Mouse (Mus musculus) heart, postnatal 0 days (tissue): ENCODE data around the gene Lyrm4. TPM values are rescaled to one million over a fixed set of nuclear protein-coding genes. Genes with fewer than 3 reads are reported as not detected.

Source experiments
- ATAC-seq: fragments of 200-750 bp; cut with Nextera tagmentation; 2 replicates; pipeline ENCODE4 v1.8.0; 2017; ENCODE audit warnings: low read depth, moderate number of reproducible peaks, moderate library complexity; ENCODE audit not compliant: insufficient read depth
- DNase-seq: peaks from one replicate; pipeline ENCODE4 v3.0.0-alpha.2; 2016; ENCODE audit warnings: low spot score
- H3K27ac ChIP-seq: fragments of 300-500 bp; sonication (generic); 2 replicates; pipeline ENCODE4 v1.5.1; 2014; ENCODE audit warnings: low read depth, mild to moderate bottlenecking
- H3K27me3 ChIP-seq: fragments of 300-500 bp; sonication (generic); 2 replicates; pipeline ENCODE4 v1.6.1; 2014; ENCODE audit warnings: low read length, mixed read lengths; ENCODE audit not compliant: control insufficient read depth, insufficient read depth
- H3K36me3 ChIP-seq: fragments of 300-500 bp; sonication (generic); replicated peaks from 2 replicates; pipeline ENCODE4 v1.6.1; 2014; ENCODE audit warnings: low read length, mixed read lengths; ENCODE audit not compliant: control insufficient read depth, insufficient read depth
- H3K4me1 ChIP-seq: fragments of 300-500 bp; sonication (generic); 2 replicates; pipeline ENCODE4 v1.6.1; 2014; ENCODE audit warnings: antibody characterized with exemption; ENCODE audit not compliant: control insufficient read depth, insufficient read depth
- H3K4me2 ChIP-seq: fragments of 300-500 bp; sonication (generic); 2 replicates; pipeline ENCODE4 v1.6.1; 2014; ENCODE audit warnings: low read depth, mild to moderate bottlenecking, low read length, moderate library complexity
- H3K4me3 ChIP-seq: fragments of 300-500 bp; sonication (generic); 2 replicates; pipeline ENCODE4 v1.5.1; 2014; ENCODE audit warnings: low read depth, low read length
- H3K9ac ChIP-seq: fragments of 300-500 bp; sonication (generic); replicated peaks from 2 replicates; pipeline ENCODE4 v1.6.1; 2014; ENCODE audit warnings: low read depth, low read length, mixed read lengths
- H3K9me3 ChIP-seq: fragments of 300-500 bp; sonication (generic); replicated peaks from 2 replicates; pipeline ENCODE4 v1.6.1; 2016; ENCODE audit warnings: low read length; ENCODE audit not compliant: control insufficient read depth
- CTCF ChIP-seq: IDR thresholded peaks from 2 replicates; pipeline ENCODE4 v1.5.1; 2016; ENCODE audit warnings: antibody characterized with exemption, control low read depth, low read depth
- EP300 ChIP-seq: IDR thresholded peaks from 2 replicates; pipeline ENCODE4 v1.6.1; 2016; ENCODE audit warnings: antibody characterized with exemption, low read depth
- WGBS: fragments of 180-500 bp; shearing (Covaris S2); extraction: QIAGEN DNeasy Blood & Tissue Kit; methylation state at CpG from one replicate; pipeline ENCODE4 v1.1.7; 2014; 5-methylcytosine and 5-hydroxymethylcytosine counted together
- polyA plus RNA-seq: library from polyadenylated mRNA; unstranded; fragments of >200 nt; fragmentation: Nextera tagmentation; extraction: Ambion mirVana; gene quantifications from 2 replicates; pipeline ENCODE4 v1.2.1, GENCODE M21; 2015
- total RNA-seq: library from RNA; depleted of rRNA; stranded (reverse); fragments of >200 nt; gene quantifications from 2 replicates; pipeline ENCODE4 v1.2.3, GENCODE M21; 2014; ENCODE audit warnings: low replicate concordance

The Lyrm4 gene
- total and polyA plus RNA-seq, 2 experiments from 2014 or later: 7.7 to 29.9 TPM

DNA sequence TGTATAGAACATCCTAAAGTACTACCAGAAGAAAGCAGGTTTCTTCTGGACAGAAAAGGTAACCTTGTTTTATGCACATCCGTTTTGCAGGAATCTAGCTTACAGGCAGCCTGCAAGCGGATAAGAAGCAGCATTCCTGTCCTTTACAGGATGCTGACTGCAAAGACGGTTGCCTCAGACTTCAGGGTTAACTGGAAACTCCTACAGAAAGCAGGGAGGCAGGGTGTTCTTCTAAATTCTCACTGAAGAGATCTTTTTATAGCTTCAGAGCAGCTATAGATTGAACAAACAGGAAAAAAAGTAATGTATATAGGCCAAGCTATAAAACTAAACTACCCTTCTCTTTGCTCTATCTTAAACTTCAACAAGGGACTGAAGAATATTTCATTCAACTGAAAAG is 32.6 kb downstream of the Lyrm4 start:
- Histone ChIP-seq H3K9me3 (no peaks in the 10 kb centered on the region), H3K27me3 (no peaks in the 10 kb centered on the region), H3K9ac (no peak overlapping the region), H3K4me3 (no peak overlapping the region), H3K4me2 (no peak overlapping the region), H3K27ac (no peak overlapping the region), H3K4me1 (peaks cover 8% of the 10 kb centered on the region), H3K36me3 (peaks cover 9% of the 10 kb centered on the region)
- no peak for DNase-seq
- no peak for TF ChIP-seq EP300
- no peak for TF ChIP-seq CTCF
- ATAC-seq: no peak
- WGBS: 75% methylated on average over 3 of the region's 3 CpGs

DNA sequence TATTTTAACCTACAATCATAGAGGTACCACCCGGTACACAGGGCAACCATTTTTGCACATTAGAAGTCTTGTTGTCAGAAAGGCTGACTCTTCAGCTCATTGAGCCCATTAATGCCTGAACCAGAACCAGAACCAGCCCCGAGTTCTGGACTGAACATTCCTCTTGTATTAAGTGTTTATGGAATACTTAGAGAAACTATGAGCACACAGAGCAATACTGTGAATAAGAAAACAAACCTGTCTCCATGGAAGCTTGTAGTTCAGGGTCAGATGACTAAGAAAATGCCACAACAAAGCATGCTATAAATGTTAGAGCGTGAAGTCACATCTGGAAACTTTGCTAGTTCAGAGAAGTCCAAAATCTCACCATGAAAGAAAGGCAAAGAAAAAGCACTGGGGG is 35.7 kb downstream of the Lyrm4 start:
- no peak overlapping the region for H3K9ac ChIP-seq
- H3K9me3 ChIP-seq: no peaks in the 10 kb centered on the region
- TF ChIP-seq EP300 (no peak), CTCF (no peak)
- no peak overlapping the region for H3K27ac ChIP-seq
- peaks cover 9% of the 10 kb centered on the region; the same call in 1 of the 2 replicates for H3K36me3 ChIP-seq
- H3K27me3 ChIP-seq: no peaks in the 10 kb centered on the region
- WGBS: 87% methylated on average over 3 of the region's 3 CpGs
- no peak for ATAC-seq
- H3K4me3 ChIP-seq: no peak overlapping the region
- H3K4me2 ChIP-seq: no peak overlapping the region
- no peak for DNase-seq
- H3K4me1 ChIP-seq: peaks cover under 1% of the 10 kb centered on the region

DNA sequence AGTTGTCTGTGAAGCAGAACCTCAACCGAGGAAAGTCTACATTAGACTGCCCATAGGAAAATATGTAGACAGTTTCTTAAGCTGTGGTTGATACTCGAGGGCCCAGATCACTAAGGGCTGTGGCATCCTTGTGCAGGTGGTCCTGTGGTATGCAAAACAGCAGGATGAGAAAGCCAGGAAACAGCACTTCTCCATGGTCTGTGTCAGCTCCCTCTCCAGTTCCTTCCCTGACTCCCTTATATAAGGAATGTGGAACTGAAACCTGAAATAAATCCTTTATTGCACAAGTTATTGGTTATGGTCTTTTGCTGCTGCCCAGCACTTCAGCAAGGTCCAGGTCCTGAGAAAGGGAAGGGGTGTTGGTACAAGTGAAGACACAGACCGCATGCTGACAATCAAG is 42.8 kb downstream of the Lyrm4 start:
- Histone ChIP-seq H3K36me3 (no peaks in the 10 kb centered on the region), H3K27ac (no peak overlapping the region), H3K9me3 (no peaks in the 10 kb centered on the region), H3K4me3 (no peak overlapping the region), H3K4me1 (no peaks in the 10 kb centered on the region), H3K27me3 (no peaks in the 10 kb centered on the region), H3K9ac (no peak overlapping the region), H3K4me2 (no peak overlapping the region)
- no peak for DNase-seq
- no peak for ATAC-seq
- TF ChIP-seq EP300 (no peak), CTCF (no peak)
- 79% methylated on average over 3 of the region's 3 CpGs for WGBS

DNA sequence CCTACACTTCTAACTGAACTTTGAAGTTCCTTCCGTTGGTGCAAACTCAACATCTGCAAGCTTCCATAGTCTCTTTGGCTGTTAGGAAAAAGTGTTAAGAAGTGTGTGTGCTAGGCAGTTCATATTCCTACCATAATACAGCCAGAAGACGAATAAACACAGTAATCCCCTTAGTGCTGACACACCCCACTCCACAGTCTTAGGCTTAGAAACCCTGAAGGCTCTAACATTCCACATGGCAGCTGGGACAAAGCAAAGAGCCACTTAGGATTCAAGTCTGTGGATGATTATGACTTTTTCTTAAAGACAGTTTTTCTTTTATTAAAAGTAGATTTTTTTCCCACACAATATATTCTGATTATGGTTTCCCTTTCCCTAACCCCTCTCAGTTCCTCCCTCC is 50.6 kb downstream of the Lyrm4 start:
- WGBS: 90% methylated on average over 2 of the region's 2 CpGs
- H3K4me1 ChIP-seq: no peaks in the 10 kb centered on the region
- DNase-seq: no peak
- no peaks in the 10 kb centered on the region for H3K9me3 ChIP-seq
- H3K36me3 ChIP-seq: no peaks in the 10 kb centered on the region
- H3K27me3 ChIP-seq: no peaks in the 10 kb centered on the region
- ATAC-seq: no peak
- H3K9ac ChIP-seq: no peak overlapping the region
- H3K27ac ChIP-seq: no peak overlapping the region
- no peak overlapping the region for H3K4me2 ChIP-seq
- TF ChIP-seq EP300 (no peak), CTCF (no peak)
- H3K4me3 ChIP-seq: no peak overlapping the region

DNA sequence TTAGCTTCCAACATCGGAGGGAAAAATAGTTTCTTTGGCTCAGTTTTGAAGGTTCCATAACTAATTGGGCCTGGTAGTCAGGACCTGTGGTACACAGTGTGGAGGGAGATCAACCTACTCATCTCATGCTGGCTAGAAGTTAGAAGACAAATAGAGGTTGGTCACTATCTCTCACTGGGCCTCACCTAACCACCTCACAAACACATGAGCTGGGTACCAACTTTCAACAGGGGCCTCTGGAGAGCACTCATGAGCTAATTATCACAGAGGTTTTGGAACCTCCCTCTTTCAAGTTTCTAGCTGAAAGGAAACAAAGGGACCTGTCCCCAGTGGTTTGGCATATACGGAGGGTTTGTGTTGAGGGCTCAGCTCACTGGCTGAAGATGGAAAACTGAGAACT is 59.8 kb downstream of the Lyrm4 start:
- H3K9me3 ChIP-seq: no peaks in the 10 kb centered on the region
- H3K36me3 ChIP-seq: no peaks in the 10 kb centered on the region
- no peak for DNase-seq
- no peak overlapping the region for H3K4me3 ChIP-seq
- H3K4me1 ChIP-seq: peaks cover 6% of the 10 kb centered on the region; the same call in 1 of the 2 replicates
- no peak for TF ChIP-seq EP300
- no peak; the same call in 1 of the 2 replicates for TF ChIP-seq CTCF
- 68% methylated on average over 2 of the region's 2 CpGs for WGBS
- ATAC-seq: no peak
- no peak overlapping the region for H3K4me2 ChIP-seq
- no peak overlapping the region for H3K27ac ChIP-seq
- no peak overlapping the region for H3K9ac ChIP-seq
- H3K27me3 ChIP-seq: no peaks in the 10 kb centered on the region

DNA sequence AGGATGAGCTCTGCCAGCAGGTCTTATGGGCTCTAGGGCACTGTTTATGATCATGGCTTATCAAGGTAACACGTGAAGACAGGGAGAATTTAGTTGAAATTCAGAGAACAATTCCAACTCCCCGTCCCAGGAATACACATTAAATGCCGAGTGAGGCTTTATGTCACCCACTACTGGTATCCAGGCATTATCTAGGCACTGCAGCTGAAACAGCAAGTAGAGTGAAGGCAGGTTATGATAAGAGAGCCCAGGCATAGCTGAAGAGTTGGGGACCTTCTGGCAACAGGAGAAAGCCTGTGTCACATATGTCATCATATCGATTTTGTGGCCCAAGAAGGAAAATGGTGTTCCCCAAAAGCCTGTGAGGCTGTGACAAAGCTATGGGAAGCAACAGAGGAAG is 60.4 kb downstream of the Lyrm4 start:
- TF ChIP-seq EP300: no peak
- Histone ChIP-seq H3K4me1 (peaks cover 10% of the 10 kb centered on the region; the same call in 1 of the 2 replicates), H3K9me3 (no peaks in the 10 kb centered on the region), H3K27ac (no peak overlapping the region), H3K36me3 (no peaks in the 10 kb centered on the region), H3K4me2 (no peak overlapping the region), H3K9ac (no peak overlapping the region), H3K27me3 (no peaks in the 10 kb centered on the region), H3K4me3 (no peak overlapping the region)
- DNase-seq: no peak
- no peak for ATAC-seq
- 29% methylated on average over 4 of the region's 4 CpGs for WGBS
